Mouse (Mus musculus): ENCODE measurements around the gene Pid1. TPM values are rescaled to one million over a fixed set of nuclear protein-coding genes. Genes with fewer than 3 reads are reported as not detected.

Gene Pid1
- 133 and 143 TPM in 2 replicates for polyA plus RNA-seq (2015; fragmentation: Nextera tagmentation; extraction: Ambion mirVana)

- Histone ChIP-seq H3K4me2 (no peak within 1 kb of the TSS), H3K27me3 (no peaks in the 10 kb centered on the region), H3K9me3 (no peaks in the 10 kb centered on the region), H3K4me1 (replicated peaks) (peaks cover 5% of the 10 kb centered on the region; the same call in 1 of the 2 replicates), H3K27ac (replicated peaks) (no peak within 1 kb of the TSS), H3K36me3 (no peaks in the 10 kb centered on the region), H3K4me3 (no peak within 1 kb of the TSS), H3K9ac (no peak within 1 kb of the TSS)
- ATAC-seq (ENCODE audit: low read depth) = no peak
- 93% methylated on average over 8 of the region's 8 CpGs for WGBS
Observed at GRCm38 (mm10) chr1:84363967-84364366, at the start of gene Pid1. Gene Pid1, minus strand, starts transcription at chr1:84364180.

- no peak overlapping the region for H3K4me2 ChIP-seq
- no peaks in the 10 kb centered on the region for H3K27me3 ChIP-seq
- H3K4me1 ChIP-seq (replicated peaks) = no peaks in the 10 kb centered on the region
- no peak for ATAC-seq (ENCODE audit: low read depth)
- no peak overlapping the region for H3K27ac ChIP-seq (replicated peaks)
- peaks cover 37% of the 10 kb centered on the region for H3K36me3 ChIP-seq
- no peak overlapping the region for H3K9ac ChIP-seq
- H3K4me3 ChIP-seq = no peak overlapping the region
- WGBS = 77% methylated on average over 2 of the region's 2 CpGs
- H3K9me3 ChIP-seq = no peaks in the 10 kb centered on the region
Observed at GRCm38 (mm10) chr1:84409514-84409913, 45.5 kb upstream of the Pid1 start.

GRCm38 (mm10) chr1:84408873-84409272 is 44.9 kb upstream of the Pid1 start:
- WGBS = 83% methylated on average over 2 of the region's 2 CpGs
- Histone ChIP-seq H3K9ac (no peak overlapping the region), H3K4me1 (replicated peaks) (no peaks in the 10 kb centered on the region)

GRCm38 (mm10) chr1:84406891-84407290 is 42.9 kb upstream of the Pid1 start:
- Histone ChIP-seq H3K4me2 (no peak overlapping the region), H3K9ac (no peak overlapping the region), H3K4me1 (replicated peaks) (no peaks in the 10 kb centered on the region), H3K27me3 (no peaks in the 10 kb centered on the region), H3K36me3 (peaks cover 16% of the 10 kb centered on the region), H3K27ac (replicated peaks) (no peak overlapping the region), H3K4me3 (no peak overlapping the region), H3K9me3 (no peaks in the 10 kb centered on the region)
- WGBS = 81% methylated on average over 4 of the region's 4 CpGs
- no peak for ATAC-seq (ENCODE audit: low read depth)

More at GRCm38 (mm10) chr1:84408873-84409272, 44.9 kb upstream of the Pid1 start:
- H3K36me3 ChIP-seq = peaks cover 35% of the 10 kb centered on the region
- H3K27me3 ChIP-seq = no peaks in the 10 kb centered on the region
- ATAC-seq (ENCODE audit: low read depth) = no peak
- H3K27ac ChIP-seq (replicated peaks) = no peak overlapping the region
- H3K4me2 ChIP-seq = no peak overlapping the region
- no peaks in the 10 kb centered on the region for H3K9me3 ChIP-seq
- no peak overlapping the region for H3K4me3 ChIP-seq

- no peak overlapping the region for H3K4me3 ChIP-seq
- peaks cover 10% of the 10 kb centered on the region for H3K36me3 ChIP-seq
- no peak; the same call in 1 of the 2 replicates for ATAC-seq (ENCODE audit: low read depth)
- H3K4me1 ChIP-seq (replicated peaks) = no peaks in the 10 kb centered on the region
- no peak overlapping the region for H3K9ac ChIP-seq
- H3K4me2 ChIP-seq = no peak overlapping the region
- no peaks in the 10 kb centered on the region for H3K27me3 ChIP-seq
- no peaks in the 10 kb centered on the region for H3K9me3 ChIP-seq
- 83% methylated on average over 5 of the region's 5 CpGs for WGBS
- no peak overlapping the region for H3K27ac ChIP-seq (replicated peaks)
Observed at GRCm38 (mm10) chr1:84405551-84406290, 41.7 kb upstream of the Pid1 start.

GRCm38 (mm10) chr1:84404880-84405279 is 40.9 kb upstream of the Pid1 start:
- peaks cover 10% of the 10 kb centered on the region for H3K36me3 ChIP-seq
- no peak overlapping the region for H3K9ac ChIP-seq
- no peaks in the 10 kb centered on the region for H3K27me3 ChIP-seq
- ATAC-seq (ENCODE audit: low read depth) = no peak
- H3K4me2 ChIP-seq = no peak overlapping the region
- no peaks in the 10 kb centered on the region for H3K9me3 ChIP-seq
- 63% methylated on average over 12 of the region's 12 CpGs for WGBS
- H3K4me3 ChIP-seq = no peak overlapping the region
- no peaks in the 10 kb centered on the region for H3K4me1 ChIP-seq (replicated peaks)
- no peak overlapping the region for H3K27ac ChIP-seq (replicated peaks)

GRCm38 (mm10) chr1:84402154-84402553 is 38.2 kb upstream of the Pid1 start:
- no peak overlapping the region for H3K9ac ChIP-seq
- H3K36me3 ChIP-seq = peaks cover 10% of the 10 kb centered on the region
- no peak for ATAC-seq (ENCODE audit: low read depth)
- no peaks in the 10 kb centered on the region for H3K4me1 ChIP-seq (replicated peaks)
- H3K9me3 ChIP-seq = no peaks in the 10 kb centered on the region
- no peak overlapping the region for H3K27ac ChIP-seq (replicated peaks)
- WGBS = 92% methylated on average over 1 of the region's 1 CpGs
- no peaks in the 10 kb centered on the region for H3K27me3 ChIP-seq
- no peak overlapping the region for H3K4me2 ChIP-seq
- H3K4me3 ChIP-seq = no peak overlapping the region

GRCm38 (mm10) chr1:84399671-84400070 is 35.7 kb upstream of the Pid1 start:
- Histone ChIP-seq H3K27me3 (no peaks in the 10 kb centered on the region), H3K4me2 (no peak overlapping the region), H3K27ac (replicated peaks) (no peak overlapping the region), H3K9me3 (no peaks in the 10 kb centered on the region), H3K9ac (no peak overlapping the region), H3K4me3 (no peak overlapping the region), H3K36me3 (peaks cover 8% of the 10 kb centered on the region), H3K4me1 (replicated peaks) (no peaks in the 10 kb centered on the region)
- 86% methylated on average over 3 of the region's 3 CpGs for WGBS
- ATAC-seq (ENCODE audit: low read depth) = no peak

- WGBS = 96% methylated on average over 4 of the region's 4 CpGs
- no peaks in the 10 kb centered on the region for H3K27me3 ChIP-seq
- H3K27ac ChIP-seq (replicated peaks) = no peak overlapping the region
- H3K4me2 ChIP-seq = no peak overlapping the region
- H3K9me3 ChIP-seq = no peaks in the 10 kb centered on the region
- no peaks in the 10 kb centered on the region for H3K4me1 ChIP-seq (replicated peaks)
- no peak overlapping the region for H3K4me3 ChIP-seq
- no peak overlapping the region for H3K9ac ChIP-seq
- no peak for ATAC-seq (ENCODE audit: low read depth)
- peaks cover 14% of the 10 kb centered on the region for H3K36me3 ChIP-seq
Observed at GRCm38 (mm10) chr1:84399118-84399517, 35.1 kb upstream of the Pid1 start.

- Histone ChIP-seq H3K9me3 (no peaks in the 10 kb centered on the region), H3K27ac (replicated peaks) (no peak overlapping the region), H3K9ac (no peak overlapping the region), H3K36me3 (peaks cover 14% of the 10 kb centered on the region; the same call in 1 of the 2 replicates), H3K4me2 (no peak overlapping the region), H3K27me3 (no peaks in the 10 kb centered on the region), H3K4me1 (replicated peaks) (no peaks in the 10 kb centered on the region), H3K4me3 (no peak overlapping the region)
- no peak for ATAC-seq (ENCODE audit: low read depth)
- 77% methylated on average over 3 of the region's 3 CpGs for WGBS
Observed at GRCm38 (mm10) chr1:84396787-84397186, 32.8 kb upstream of the Pid1 start.

- H3K9me3 ChIP-seq = no peaks in the 10 kb centered on the region
- no peak for ATAC-seq (ENCODE audit: low read depth)
- H3K4me2 ChIP-seq = no peak overlapping the region
- no peak overlapping the region for H3K27ac ChIP-seq (replicated peaks)
- 83% methylated on average over 8 of the region's 8 CpGs for WGBS
- peaks cover 14% of the 10 kb centered on the region; the same call in 1 of the 2 replicates for H3K36me3 ChIP-seq
- H3K27me3 ChIP-seq = no peaks in the 10 kb centered on the region
- H3K4me1 ChIP-seq (replicated peaks) = no peaks in the 10 kb centered on the region
- H3K9ac ChIP-seq = no peak overlapping the region
- no peak overlapping the region for H3K4me3 ChIP-seq
Observed at GRCm38 (mm10) chr1:84395928-84396327, 31.9 kb upstream of the Pid1 start.

GRCm38 (mm10) chr1:84390961-84391360 is 27.0 kb upstream of the Pid1 start:
- H3K4me3 ChIP-seq = no peak overlapping the region
- no peak overlapping the region for H3K4me2 ChIP-seq
- no peak overlapping the region for H3K27ac ChIP-seq (replicated peaks)
- H3K4me1 ChIP-seq (replicated peaks) = peaks cover 12% of the 10 kb centered on the region
- H3K9me3 ChIP-seq = no peaks in the 10 kb centered on the region
- peaks cover 28% of the 10 kb centered on the region for H3K36me3 ChIP-seq
- no peaks in the 10 kb centered on the region for H3K27me3 ChIP-seq
- H3K9ac ChIP-seq = no peak overlapping the region
- ATAC-seq (ENCODE audit: low read depth) = no peak
- 90% methylated on average over 4 of the region's 4 CpGs for WGBS

GRCm38 (mm10) chr1:84387616-84388015 is 23.6 kb upstream of the Pid1 start:
- Histone ChIP-seq H3K4me3 (no peak overlapping the region), H3K4me1 (replicated peaks) (peaks cover 12% of the 10 kb centered on the region), H3K9me3 (no peaks in the 10 kb centered on the region), H3K36me3 (peaks cover 27% of the 10 kb centered on the region), H3K4me2 (no peak overlapping the region), H3K27me3 (no peaks in the 10 kb centered on the region), H3K27ac (replicated peaks) (peak overlapping the region; percentile 46; the same call in 1 of the 2 replicates), H3K9ac (no peak overlapping the region)
- peak; percentile 67; the same call in 1 of the 2 replicates for ATAC-seq (ENCODE audit: low read depth)
- WGBS = 43% methylated on average over 4 of the region's 4 CpGs

All from neural tube, embryonic 13.5 days (tissue).